Mouse (Mus musculus): Measurements from ENCODE around the gene Afg1l.

- no peak for TF ChIP-seq GATA1 (IDR thresholded peaks at IDR 0.05; ENCODE audit: borderline replicate concordance, low read length)
- no peak for TF ChIP-seq FLI1 (IDR thresholded peaks at IDR 0.05; ENCODE audit: low read length)
Measured at GRCm38 (mm10) chr10:42271454-42272230, 206.7 kb downstream of the Afg1l start.

Measured in megakaryocyte, embryonic 14.5 days (primary cell).